Mouse (Mus musculus): ENCODE results near the gene Supt7l.

DNA sequence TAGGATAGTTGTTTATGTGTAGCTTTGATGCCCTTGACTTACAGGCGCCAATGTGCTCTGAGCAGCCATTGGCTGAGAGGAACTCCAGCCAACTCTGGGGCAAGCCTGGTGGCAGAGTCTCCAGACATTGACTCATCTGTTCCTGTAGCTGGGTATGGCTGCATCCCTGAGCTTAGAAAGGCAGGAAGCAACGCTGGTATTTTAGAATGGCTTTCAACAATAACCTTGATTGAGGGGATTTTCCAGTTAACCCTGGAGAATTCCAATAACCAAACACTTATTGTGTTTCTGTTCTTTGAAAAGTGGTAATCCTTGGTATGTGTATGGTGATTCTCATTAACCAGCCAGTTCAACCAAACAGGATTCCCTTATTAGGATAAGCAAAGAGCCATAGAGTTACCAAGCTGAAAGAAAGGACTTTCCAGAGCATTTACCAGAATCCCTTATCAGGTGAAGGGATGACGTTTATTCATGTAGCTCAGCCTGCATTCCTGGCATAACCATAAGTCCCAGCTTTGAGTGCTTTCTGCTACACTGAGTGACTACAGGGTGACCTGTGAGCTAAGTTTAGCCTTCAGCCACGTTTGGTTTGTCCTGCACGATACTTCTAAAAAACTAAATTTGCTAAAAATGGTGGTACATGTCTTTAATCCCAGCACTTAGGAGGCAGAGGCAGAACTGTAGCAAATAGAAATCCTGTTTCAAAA lies 40.5 kb upstream of the Supt7l start:
- TF ChIP-seq EP300 (IDR thresholded peaks at IDR 0.05; ENCODE audit: insufficient read depth, low read depth, low read length) (no peak), CTCF (IDR thresholded peaks at IDR 0.05; ENCODE audit: low read depth, low read length) (no peak)

Data from ES-Bruce4 (cell line).